Mouse (Mus musculus): Measurements from ENCODE around the gene Serpina9.

GRCm38 (mm10) chr12:104000594-104000993 lies 13.0 kb downstream of the Serpina9 start:
- TF ChIP-seq CTCF (IDR thresholded peaks at IDR 0.05; ENCODE audit: insufficient read depth, low read length) (no peak), POLR2A (IDR thresholded peaks at IDR 0.05; ENCODE audit: borderline replicate concordance, extremely low read depth, low read depth, low read length) (no peak)
